Mouse (Mus musculus): Measurements from ENCODE around the gene Glyr1. TPM values are rescaled to one million over a fixed set of nuclear protein-coding genes. Genes with fewer than 3 reads are reported as not detected.

The Glyr1 gene
- polyA plus RNA-seq, 1 experiment = 10.9 TPM

DNA sequence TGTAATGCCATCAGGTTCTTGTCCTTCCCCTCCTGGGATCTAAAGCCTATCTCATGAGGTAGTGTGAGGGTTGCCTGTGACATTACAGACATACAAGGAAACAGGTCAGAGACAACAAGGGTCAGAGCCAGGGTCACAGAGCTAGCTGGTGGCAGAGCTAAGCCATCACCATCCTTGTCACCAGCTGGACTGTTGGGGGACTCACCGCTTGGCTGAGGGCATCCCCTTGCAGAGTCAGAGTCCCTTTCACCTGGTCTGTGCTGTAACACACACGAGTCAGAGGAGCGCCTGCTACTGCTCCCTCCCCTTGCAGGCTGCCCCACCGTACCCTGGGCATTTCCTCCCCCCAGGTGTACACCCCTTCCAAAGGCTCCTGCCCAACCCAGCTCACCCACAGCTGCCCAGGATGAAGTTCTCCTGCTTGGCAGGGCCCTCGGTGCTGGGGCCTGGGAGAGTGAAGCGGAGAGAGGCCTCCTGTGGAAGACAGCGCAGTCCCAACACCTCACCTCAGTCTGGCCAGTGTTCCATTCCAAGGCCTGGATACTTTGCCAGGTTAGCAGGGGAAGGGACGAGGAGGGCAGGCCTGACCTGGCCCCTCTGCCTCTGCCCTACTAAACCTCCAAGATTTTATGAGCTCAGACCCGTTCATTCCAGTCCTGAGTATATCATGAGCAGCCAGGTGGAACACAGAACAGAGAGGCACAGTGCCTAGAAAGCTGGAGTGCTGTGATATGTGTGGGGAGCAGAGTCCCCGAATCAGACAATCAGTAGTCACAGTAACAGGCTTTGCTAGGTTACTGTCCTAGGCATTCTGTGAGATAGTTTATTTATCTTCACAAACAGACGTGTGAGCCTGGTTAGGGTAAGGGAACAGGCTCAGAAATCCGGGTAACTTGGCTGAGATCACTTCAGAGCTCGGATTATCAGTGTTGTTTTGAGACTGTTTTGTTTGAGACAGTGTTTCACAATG lies 37.3 kb downstream of the Glyr1 start:
- peaks cover 39% of the 10 kb centered on the region for H3K4me1 ChIP-seq
- H3K27me3 ChIP-seq (replicated peaks) = no peaks in the 10 kb centered on the region
- H3K36me3 ChIP-seq (replicated peaks; ENCODE audit: low read length) = peaks cover 60% of the 10 kb centered on the region
- H3K4me3 ChIP-seq (replicated peaks) = peak overlapping the region; percentile 92
- TF ChIP-seq GATA1 (IDR thresholded peaks at IDR 0.05; ENCODE audit: borderline replicate concordance, low read length) = no peak
- TF ChIP-seq FLI1 (IDR thresholded peaks at IDR 0.05; ENCODE audit: low read length) = no peak
- no peaks in the 10 kb centered on the region for H3K9me3 ChIP-seq

- Histone ChIP-seq H3K36me3 (replicated peaks; ENCODE audit: low read length) (peaks cover 51% of the 10 kb centered on the region), H3K4me3 (replicated peaks) (peak overlapping the region; percentile 39), H3K4me1 (peaks cover 39% of the 10 kb centered on the region), H3K27me3 (replicated peaks) (no peaks in the 10 kb centered on the region), H3K9me3 (no peaks in the 10 kb centered on the region)
- TF ChIP-seq GATA1 (IDR thresholded peaks at IDR 0.05; ENCODE audit: borderline replicate concordance, low read length) (no peak), FLI1 (IDR thresholded peaks at IDR 0.05; ENCODE audit: low read length) (no peak)
Observed at GRCm38 (mm10) chr16:5011285-5011684, 38.4 kb downstream of the Glyr1 start.

GRCm38 (mm10) chr16:5010371-5010935 lies 39.2 kb downstream of the Glyr1 start:
- TF ChIP-seq GATA1 (IDR thresholded peaks at IDR 0.05; ENCODE audit: borderline replicate concordance, low read length) (no peak), FLI1 (IDR thresholded peaks at IDR 0.05; ENCODE audit: low read length) (no peak)
- peaks cover 39% of the 10 kb centered on the region for H3K4me1 ChIP-seq

GRCm38 (mm10) chr16:5008076-5008475 lies 41.6 kb downstream of the Glyr1 start:
- TF ChIP-seq GATA1 (IDR thresholded peaks at IDR 0.05; ENCODE audit: borderline replicate concordance, low read length) = no peak
- no peak for TF ChIP-seq FLI1 (IDR thresholded peaks at IDR 0.05; ENCODE audit: low read length)
- peaks cover 27% of the 10 kb centered on the region for H3K36me3 ChIP-seq (replicated peaks; ENCODE audit: low read length)
- H3K4me3 ChIP-seq (replicated peaks) = no peak overlapping the region
- H3K4me1 ChIP-seq = peaks cover 33% of the 10 kb centered on the region
- no peaks in the 10 kb centered on the region for H3K9me3 ChIP-seq
- no peaks in the 10 kb centered on the region for H3K27me3 ChIP-seq (replicated peaks)

More at GRCm38 (mm10) chr16:5010371-5010935, 39.2 kb downstream of the Glyr1 start:
- peaks cover 42% of the 10 kb centered on the region for H3K36me3 ChIP-seq (replicated peaks; ENCODE audit: low read length)
- no peaks in the 10 kb centered on the region for H3K27me3 ChIP-seq (replicated peaks)
- no peak overlapping the region for H3K4me3 ChIP-seq (replicated peaks)
- H3K9me3 ChIP-seq = no peaks in the 10 kb centered on the region

DNA sequence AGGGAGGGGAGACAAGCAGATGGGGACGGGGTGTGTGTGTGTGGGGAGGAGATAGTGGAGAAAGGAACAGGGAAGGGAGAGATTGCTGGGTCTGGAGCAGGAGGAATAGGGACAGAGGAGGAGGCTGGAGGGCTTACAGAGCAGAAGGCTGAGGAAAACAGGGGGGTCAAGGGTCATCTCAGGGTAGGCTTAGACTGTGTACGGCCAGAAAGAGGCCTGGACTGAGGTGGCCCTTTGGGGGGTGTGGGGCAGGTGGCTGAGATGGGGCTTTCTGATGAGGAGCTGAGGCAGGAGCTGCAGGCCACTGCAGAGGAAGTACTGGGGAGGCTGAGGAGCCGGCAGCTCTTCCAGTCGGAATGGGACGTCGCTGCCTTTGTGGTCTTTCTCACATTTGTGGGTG lies 42.2 kb downstream of the Glyr1 start:
- Histone ChIP-seq H3K4me1 (peaks cover 27% of the 10 kb centered on the region), H3K27me3 (replicated peaks) (no peaks in the 10 kb centered on the region), H3K9me3 (no peaks in the 10 kb centered on the region), H3K36me3 (replicated peaks; ENCODE audit: low read length) (peaks cover 27% of the 10 kb centered on the region), H3K4me3 (replicated peaks) (no peak overlapping the region)
- TF ChIP-seq FLI1 (IDR thresholded peaks at IDR 0.05; ENCODE audit: low read length) (no peak), GATA1 (IDR thresholded peaks at IDR 0.05; ENCODE audit: borderline replicate concordance, low read length) (no peak)

DNA sequence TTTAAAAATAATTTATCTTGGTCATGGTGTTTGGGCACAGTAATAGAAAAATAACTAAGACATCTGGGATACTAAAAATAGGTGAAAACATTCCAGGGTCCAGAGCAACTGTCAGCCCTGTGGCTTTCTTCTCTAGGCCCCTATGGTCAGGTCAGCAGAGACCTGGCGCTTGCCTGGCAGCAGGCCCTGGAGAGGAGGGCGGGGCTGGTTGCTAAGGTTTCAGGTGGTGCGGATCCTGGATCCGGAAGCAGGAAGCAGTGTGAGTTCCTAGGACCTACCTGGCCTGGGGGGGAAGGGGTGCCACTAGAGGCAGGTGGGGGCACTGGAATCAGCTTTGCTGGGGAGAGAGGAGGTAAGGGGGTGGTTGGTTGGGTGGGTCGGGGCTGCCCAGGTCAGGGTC lies 42.6 kb downstream of the Glyr1 start, which contains the start of gene Smim22:
Gene Smim22 (plus strand): TSS at position 222 of the 400 bp plus-strand sequence.
- TF ChIP-seq GATA1 (IDR thresholded peaks at IDR 0.05; ENCODE audit: borderline replicate concordance, low read length) (no peak), FLI1 (IDR thresholded peaks at IDR 0.05; ENCODE audit: low read length) (no peak)
- Histone ChIP-seq H3K36me3 (replicated peaks; ENCODE audit: low read length) (peaks cover 27% of the 10 kb centered on the region), H3K27me3 (replicated peaks) (no peaks in the 10 kb centered on the region), H3K4me1 (peaks cover 23% of the 10 kb centered on the region), H3K9me3 (no peaks in the 10 kb centered on the region), H3K4me3 (replicated peaks) (no peak within 1 kb of the TSS)

GRCm38 (mm10) chr16:5000611-5001010 lies 49.1 kb downstream of the Glyr1 start:
- Histone ChIP-seq H3K36me3 (replicated peaks; ENCODE audit: low read length) (no peaks in the 10 kb centered on the region), H3K9me3 (no peaks in the 10 kb centered on the region), H3K27me3 (replicated peaks) (peaks cover 19% of the 10 kb centered on the region), H3K4me3 (replicated peaks) (no peak overlapping the region), H3K4me1 (peaks cover 7% of the 10 kb centered on the region)
- no peak for TF ChIP-seq GATA1 (IDR thresholded peaks at IDR 0.05; ENCODE audit: borderline replicate concordance, low read length)
- no peak for TF ChIP-seq FLI1 (IDR thresholded peaks at IDR 0.05; ENCODE audit: low read length)

- no peak overlapping the region for H3K4me3 ChIP-seq (replicated peaks)
- no peaks in the 10 kb centered on the region for H3K36me3 ChIP-seq (replicated peaks; ENCODE audit: low read length)
- TF ChIP-seq FLI1 (IDR thresholded peaks at IDR 0.05; ENCODE audit: low read length) = no peak
- no peak for TF ChIP-seq GATA1 (IDR thresholded peaks at IDR 0.05; ENCODE audit: borderline replicate concordance, low read length)
- peaks cover 7% of the 10 kb centered on the region for H3K4me1 ChIP-seq
- peaks cover 19% of the 10 kb centered on the region for H3K27me3 ChIP-seq (replicated peaks)
- no peaks in the 10 kb centered on the region for H3K9me3 ChIP-seq
Observed at GRCm38 (mm10) chr16:4998984-4999383, 50.7 kb downstream of the Glyr1 start.

- Histone ChIP-seq H3K27me3 (replicated peaks) (peaks cover 23% of the 10 kb centered on the region), H3K4me1 (peaks cover 10% of the 10 kb centered on the region)
Observed at GRCm38 (mm10) chr16:4997553-4997952, 52.1 kb downstream of the Glyr1 start, which contains the start of gene Sept12. TSS of gene Sept12 (minus strand) at chr16:4997852.

DNA sequence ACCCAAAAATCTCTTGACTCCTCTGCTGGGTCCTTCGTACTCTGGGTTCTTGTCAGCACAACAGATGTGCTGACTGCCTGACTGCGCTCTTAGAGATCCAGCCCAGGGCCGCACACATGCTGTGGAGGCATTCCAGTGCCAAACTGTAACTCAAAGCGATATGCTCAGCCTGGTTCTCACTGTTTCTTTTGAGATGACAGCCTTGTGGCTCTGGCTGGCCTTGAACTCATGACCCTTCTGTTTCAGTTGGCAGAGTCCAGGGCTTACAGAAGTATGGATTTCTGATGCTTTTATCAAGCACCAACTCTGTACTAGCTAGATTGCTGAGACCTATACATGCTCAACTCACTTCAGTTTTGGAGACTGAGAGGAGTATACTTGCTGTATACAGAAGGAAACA lies 56.4 kb downstream of the Glyr1 start:
- H3K4me3 ChIP-seq (replicated peaks) = no peak overlapping the region
- peaks cover 26% of the 10 kb centered on the region for H3K27me3 ChIP-seq (replicated peaks)
- TF ChIP-seq GATA1 (IDR thresholded peaks at IDR 0.05; ENCODE audit: borderline replicate concordance, low read length) = no peak
- TF ChIP-seq FLI1 (IDR thresholded peaks at IDR 0.05; ENCODE audit: low read length) = no peak
- H3K4me1 ChIP-seq = peaks cover 10% of the 10 kb centered on the region
- no peaks in the 10 kb centered on the region for H3K36me3 ChIP-seq (replicated peaks; ENCODE audit: low read length)
- H3K9me3 ChIP-seq = no peaks in the 10 kb centered on the region

More at GRCm38 (mm10) chr16:4997553-4997952, 52.1 kb downstream of the Glyr1 start, which contains the start of gene Sept12:
- Histone ChIP-seq H3K9me3 (no peaks in the 10 kb centered on the region), H3K36me3 (replicated peaks; ENCODE audit: low read length) (no peaks in the 10 kb centered on the region), H3K4me3 (replicated peaks) (no peak within 1 kb of the TSS)
- no peak for TF ChIP-seq FLI1 (IDR thresholded peaks at IDR 0.05; ENCODE audit: low read length)
- TF ChIP-seq GATA1 (IDR thresholded peaks at IDR 0.05; ENCODE audit: borderline replicate concordance, low read length) = no peak

Data from megakaryocyte, embryonic 14.5 days (primary cell).